Mouse (Mus musculus): ENCODE data around the gene Tmem256.

Tmem256 gene

GRCm38 (mm10) chr11:69886907-69887635 lies 48.8 kb downstream of the Tmem256 start:
- no peak for DNase-seq
